Mouse (Mus musculus) liver, embryonic 13.5 days (tissue): ENCODE measurements around the gene Mss51. TPM values are rescaled to one million over a fixed set of nuclear protein-coding genes. Genes with fewer than 3 reads are reported as not detected.

Experiments
- ATAC-seq: fragments of 200-750 bp; cut with Nextera tagmentation; 2 replicates; pipeline ENCODE4 v1.8.0; 2017; ENCODE audit warnings: low read depth, mild to moderate bottlenecking, moderate number of reproducible peaks, moderate library complexity
- DNase-seq: peaks from one replicate; pipeline ENCODE4 v3.0.0; 2022
- H3K27ac ChIP-seq: fragments of 300-500 bp; sonication (generic); 2 replicates; pipeline ENCODE4 v1.5.1; 2015; ENCODE audit warnings: moderate library complexity, mild to moderate bottlenecking, inconsistent platforms
- H3K27me3 ChIP-seq: fragments of 300-500 bp; sonication (generic); 2 replicates; pipeline ENCODE4 v1.6.1; 2015; ENCODE audit warnings: mild to moderate bottlenecking, inconsistent platforms
- H3K36me3 ChIP-seq: fragments of 300-500 bp; sonication (generic); 2 replicates; pipeline ENCODE4 v1.6.1; 2015; ENCODE audit warnings: mild to moderate bottlenecking, inconsistent platforms
- H3K4me1 ChIP-seq: fragments of 300-500 bp; sonication (generic); replicated peaks from 2 replicates; pipeline ENCODE4 v1.6.1; 2015; ENCODE audit warnings: inconsistent platforms
- H3K4me2 ChIP-seq: fragments of 300-500 bp; sonication (generic); 2 replicates; pipeline ENCODE4 v1.6.1; 2015; ENCODE audit warnings: inconsistent platforms, mild to moderate bottlenecking, moderate library complexity
- H3K4me3 ChIP-seq: fragments of 300-500 bp; sonication (generic); replicated peaks from 2 replicates; pipeline ENCODE4 v1.5.1; 2015; ENCODE audit warnings: mild to moderate bottlenecking, inconsistent platforms
- H3K9ac ChIP-seq: fragments of 300-500 bp; sonication (generic); 2 replicates; pipeline ENCODE4 v1.6.1; 2015; ENCODE audit warnings: mild to moderate bottlenecking, inconsistent platforms
- H3K9me3 ChIP-seq: fragments of 300-500 bp; sonication (generic); replicated peaks from 2 replicates; pipeline ENCODE4 v1.6.1; 2016; ENCODE audit warnings: inconsistent platforms
- WGBS: fragments of 180-500 bp; shearing (Covaris S2); methylation state at CpG from one replicate; pipeline ENCODE4 v1.1.7; 2015; ENCODE audit not compliant: insufficient replicate concordance; 5-methylcytosine and 5-hydroxymethylcytosine counted together
- polyA plus RNA-seq: library from polyadenylated mRNA; unstranded; fragments of >200 nt; fragmentation: Nextera tagmentation; extraction: Ambion mirVana; gene quantifications from 2 replicates; pipeline ENCODE4 v1.2.1, GENCODE M21; 2015

Mss51 gene
- polyA plus RNA-seq, 1 experiment from 2014 or later, result 0.29 TPM

DNA sequence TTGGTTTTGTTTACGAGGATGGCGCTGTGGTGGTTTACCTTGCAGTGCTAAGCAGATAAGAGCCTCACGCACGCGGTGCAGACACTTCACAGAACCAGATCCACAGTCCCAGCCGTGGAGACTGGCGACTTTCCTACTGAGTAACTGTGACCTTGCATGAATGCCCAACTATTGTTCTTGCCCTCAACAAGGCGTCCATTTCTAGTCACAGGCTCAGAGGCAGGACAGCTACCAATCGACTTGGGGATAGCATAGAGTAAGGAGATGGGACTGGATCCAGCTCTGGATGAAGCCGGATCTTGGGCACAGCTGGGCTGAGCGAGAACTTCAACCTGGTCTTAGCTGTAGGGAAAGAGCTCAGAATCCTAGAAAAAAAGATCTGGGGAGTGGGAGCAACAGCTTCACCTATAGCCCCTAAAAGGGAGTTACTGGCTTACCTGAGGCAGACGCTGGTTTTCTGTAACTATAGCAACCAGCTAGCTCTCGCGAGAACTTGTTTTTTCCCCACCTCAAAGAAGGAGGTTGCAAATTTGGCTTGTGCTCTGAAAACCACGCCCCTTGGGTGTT is 44.9 kb downstream of the Mss51 start, which contains the start of gene Cfap70:
Gene Cfap70 (minus strand): TSS at position 462 of the 567 bp plus-strand sequence.
- Histone ChIP-seq H3K36me3 (peaks cover 17% of the 10 kb centered on the region), H3K4me3 (peak within 1 kb of the TSS; percentile 54), H3K9ac (peak within 1 kb of the TSS; percentile 62), H3K27me3 (no peaks in the 10 kb centered on the region), H3K4me2 (peak within 1 kb of the TSS; percentile 87), H3K9me3 (no peaks in the 10 kb centered on the region), H3K27ac (peak within 1 kb of the TSS; percentile 47; the same call in 1 of the 2 replicates), H3K4me1 (peaks cover 17% of the 10 kb centered on the region)
- peak; percentile 71 for DNase-seq
- WGBS, result 5% methylated on average over 15 of the region's 15 CpGs
- ATAC-seq, result peak; percentile 77

DNA sequence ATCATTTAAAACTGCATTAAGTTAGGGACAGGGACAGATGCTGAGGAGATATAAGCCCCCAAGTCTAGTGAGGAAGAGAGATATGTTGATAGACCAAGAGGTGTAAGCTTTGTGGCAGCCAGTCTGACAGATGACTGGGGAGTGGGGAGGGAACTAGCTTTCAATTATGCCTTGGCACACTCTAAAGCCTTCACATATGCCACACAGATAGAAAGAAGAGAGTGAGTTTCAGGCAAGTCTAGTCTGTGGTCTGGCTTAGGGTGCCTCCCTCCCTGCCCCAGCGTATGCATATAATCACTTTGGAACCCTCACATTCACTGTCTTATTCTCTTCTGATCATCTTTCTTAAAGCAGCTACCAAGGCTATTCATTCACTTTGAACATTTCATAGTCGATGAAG is 45.4 kb downstream of the Mss51 start:
- peaks cover 17% of the 10 kb centered on the region for H3K4me1 ChIP-seq
- 18% methylated on average over 2 of the region's 2 CpGs for WGBS
- H3K27me3 ChIP-seq, result no peaks in the 10 kb centered on the region
- H3K4me3 ChIP-seq, result peak overlapping the region; percentile 54
- peak overlapping the region; percentile 87 for H3K4me2 ChIP-seq
- no peak for DNase-seq
- H3K27ac ChIP-seq, result peak overlapping the region; percentile 47; the same call in 1 of the 2 replicates
- peak overlapping the region; percentile 62 for H3K9ac ChIP-seq
- H3K36me3 ChIP-seq, result peaks cover 11% of the 10 kb centered on the region
- ATAC-seq, result peak; percentile 43; the same call in 1 of the 2 replicates
- H3K9me3 ChIP-seq, result no peaks in the 10 kb centered on the region

DNA sequence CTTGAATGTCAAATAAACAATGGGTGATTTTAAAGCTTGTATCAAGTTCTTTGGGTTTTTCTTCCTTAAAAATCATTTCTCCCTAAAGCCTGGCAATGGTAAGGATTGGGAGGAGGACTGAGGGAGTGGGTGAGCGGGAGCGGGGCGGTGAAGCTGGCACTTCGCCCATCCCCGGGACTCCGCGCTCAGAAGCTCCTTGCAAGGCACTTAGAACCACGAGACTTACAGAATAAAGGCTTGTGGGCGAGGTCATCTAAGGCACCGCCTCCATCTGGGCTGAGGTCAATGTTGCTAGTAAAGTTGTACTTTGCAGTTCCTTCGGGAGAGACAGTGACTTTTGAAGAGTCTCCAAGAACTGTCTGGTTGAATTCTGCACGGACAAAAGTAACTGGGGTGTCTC is 49.5 kb downstream of the Mss51 start:
- Histone ChIP-seq H3K9ac (no peak overlapping the region), H3K4me2 (no peak overlapping the region), H3K4me1 (peaks cover 13% of the 10 kb centered on the region), H3K9me3 (no peaks in the 10 kb centered on the region), H3K27me3 (no peaks in the 10 kb centered on the region), H3K36me3 (no peaks in the 10 kb centered on the region), H3K4me3 (no peak overlapping the region), H3K27ac (no peak overlapping the region)
- ATAC-seq (no peak), DNase-seq (no peak)
- WGBS, result 59% methylated on average over 12 of the region's 12 CpGs

DNA sequence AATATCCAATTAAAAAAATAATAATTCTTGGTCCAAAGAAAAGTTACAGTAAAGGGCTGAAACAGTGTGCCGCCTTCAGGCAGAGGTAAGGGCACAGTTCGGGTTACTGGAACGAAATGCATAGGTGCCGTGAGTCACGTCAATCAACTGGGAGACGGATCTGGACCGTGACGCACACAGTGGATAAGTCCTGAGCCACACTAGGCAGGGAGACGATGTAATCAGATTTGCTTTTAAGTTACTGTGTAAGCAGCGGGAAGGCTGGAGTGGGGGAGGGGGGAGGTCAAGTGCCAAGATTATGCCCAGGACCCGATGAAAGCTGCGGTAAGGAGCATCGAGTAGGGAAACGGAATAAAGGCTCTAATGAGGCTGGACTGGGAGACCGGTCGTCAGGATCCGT is 54.4 kb downstream of the Mss51 start:
- DNase-seq (no peak), ATAC-seq (no peak)
- H3K4me3 ChIP-seq, result no peak overlapping the region
- no peak overlapping the region for H3K27ac ChIP-seq
- no peaks in the 10 kb centered on the region for H3K36me3 ChIP-seq
- H3K27me3 ChIP-seq, result no peaks in the 10 kb centered on the region
- 72% methylated on average over 17 of the region's 17 CpGs for WGBS
- H3K4me1 ChIP-seq, result no peaks in the 10 kb centered on the region
- H3K9me3 ChIP-seq, result no peaks in the 10 kb centered on the region
- H3K4me2 ChIP-seq, result no peak overlapping the region
- no peak overlapping the region for H3K9ac ChIP-seq

DNA sequence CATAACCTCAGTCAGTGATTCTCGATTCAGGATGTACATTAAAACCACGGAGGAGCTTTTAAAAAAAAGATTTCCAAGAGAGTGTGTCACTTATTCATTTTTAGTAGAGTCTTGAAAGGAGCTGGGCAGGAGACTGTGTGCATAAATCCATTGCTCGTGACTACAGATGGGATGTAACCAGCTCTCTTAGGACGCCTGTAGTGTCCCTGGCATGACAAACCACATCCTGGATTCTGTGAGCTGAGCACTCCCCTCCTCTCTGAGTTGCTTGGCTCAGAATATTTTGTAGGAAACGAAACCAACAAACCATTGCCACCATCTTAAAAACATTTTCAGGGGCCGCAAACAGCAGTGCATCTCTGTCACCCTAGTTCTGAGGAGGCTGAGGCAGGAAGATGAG is 59.7 kb downstream of the Mss51 start:
- ATAC-seq, result no peak

More for the DNA sequence above, 59.7 kb downstream of the Mss51 start:
- Histone ChIP-seq H3K27ac (no peak overlapping the region), H3K4me2 (no peak overlapping the region), H3K27me3 (no peaks in the 10 kb centered on the region), H3K4me3 (no peak overlapping the region), H3K9ac (no peak overlapping the region), H3K9me3 (no peaks in the 10 kb centered on the region), H3K36me3 (no peaks in the 10 kb centered on the region), H3K4me1 (no peaks in the 10 kb centered on the region)
- no peak for DNase-seq
- WGBS, result 45% methylated on average over 6 of the region's 6 CpGs

Other genes with a start within 250 kb of the Mss51 start
- 4.3 and 4.6 TPM in 2 replicates for gene Kcnk16, start 227.7 kb downstream of the Mss51 start, polyA plus RNA-seq
- 6.3 and 7.4 TPM in 2 replicates for gene Nudt13, start 202.2 kb downstream of the Mss51 start, polyA plus RNA-seq
- gene Ecd, start 148.8 kb downstream of the Mss51 start, polyA plus RNA-seq, result 35.6 and 39.2 TPM in 2 replicates
- 8.2 and 8.4 TPM in 2 replicates for gene Fam149b, start 148.7 kb downstream of the Mss51 start, polyA plus RNA-seq
- 133 and 148 TPM in 2 replicates for gene Dnajc9, start 108.0 kb downstream of the Mss51 start, polyA plus RNA-seq
- gene Mrps16, start 103.3 kb downstream of the Mss51 start, polyA plus RNA-seq, result 71.5 and 73.0 TPM in 2 replicates
- not detected in 2 replicates for gene Cfap70, start 44.7 kb downstream of the Mss51 start, polyA plus RNA-seq
- 47.0 and 50.3 TPM in 2 replicates for gene Anxa7, start 16.8 kb downstream of the Mss51 start, polyA plus RNA-seq
- 21.3 and 24.5 TPM in 2 replicates for gene Ppp3cb, start 49.7 kb upstream of the Mss51 start, polyA plus RNA-seq
- gene Usp54, start 144.2 kb upstream of the Mss51 start, polyA plus RNA-seq, result 1.0 and 1.2 TPM in 2 replicates
- 0.10 and 0.29 TPM in 2 replicates for gene Myoz1, start 159.6 kb upstream of the Mss51 start, polyA plus RNA-seq
- gene Synpo2l, start 171.5 kb upstream of the Mss51 start, polyA plus RNA-seq, result 0.41 and 0.51 TPM in 2 replicates
- gene Sec24c, start 177.4 kb upstream of the Mss51 start, polyA plus RNA-seq, result 30.2 and 38.4 TPM in 2 replicates
- 6.5 and 7.3 TPM in 2 replicates for gene Fut11, start 198.1 kb upstream of the Mss51 start, polyA plus RNA-seq
- gene Chchd1, start 206.1 kb upstream of the Mss51 start, polyA plus RNA-seq, result 133 and 150 TPM in 2 replicates
- gene Zswim8, start 210.7 kb upstream of the Mss51 start, polyA plus RNA-seq, result 4.0 and 4.6 TPM in 2 replicates
- gene Ndst2, start 237.7 kb upstream of the Mss51 start, polyA plus RNA-seq, result 14.2 and 16.6 TPM in 2 replicates